Mouse (Mus musculus): ENCODE results near the gene Plpp3. TPM values are rescaled to one million over a fixed set of nuclear protein-coding genes. Genes with fewer than 3 reads are reported as not detected.

Plpp3 gene
- polyA plus RNA-seq, 1 experiment = 58.9 TPM

DNA sequence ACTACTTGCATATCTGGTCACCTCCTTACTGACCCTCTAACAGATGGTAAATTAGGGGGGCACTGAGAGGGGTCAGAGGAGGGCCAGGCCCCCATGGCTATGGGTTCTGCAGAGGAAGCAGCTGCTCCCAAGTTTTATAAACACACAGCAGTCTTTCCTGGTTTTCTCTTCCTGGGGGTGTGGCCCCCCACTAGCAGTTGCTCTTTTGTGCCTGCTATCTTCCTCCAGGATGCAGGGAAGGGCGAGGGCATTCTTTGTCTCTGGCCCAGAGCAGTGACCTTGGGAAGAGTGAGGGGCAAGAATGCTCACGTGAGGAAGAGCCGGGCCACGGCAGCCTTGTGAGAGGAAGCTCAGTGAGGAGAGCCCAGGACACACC lies 66.8 kb downstream of the Plpp3 start:
- no peak for TF ChIP-seq CTCF (IDR thresholded peaks at IDR 0.05; ENCODE audit: borderline replicate concordance, extremely low read depth, insufficient read depth, insufficient read length)
- TF ChIP-seq POLR2A (IDR thresholded peaks at IDR 0.05; ENCODE audit: borderline replicate concordance, extremely low read depth, insufficient read depth, insufficient read length, poor library complexity, severe bottlenecking) = no peak
- DNase-seq (ENCODE audit: low read depth) = no peak

DNA sequence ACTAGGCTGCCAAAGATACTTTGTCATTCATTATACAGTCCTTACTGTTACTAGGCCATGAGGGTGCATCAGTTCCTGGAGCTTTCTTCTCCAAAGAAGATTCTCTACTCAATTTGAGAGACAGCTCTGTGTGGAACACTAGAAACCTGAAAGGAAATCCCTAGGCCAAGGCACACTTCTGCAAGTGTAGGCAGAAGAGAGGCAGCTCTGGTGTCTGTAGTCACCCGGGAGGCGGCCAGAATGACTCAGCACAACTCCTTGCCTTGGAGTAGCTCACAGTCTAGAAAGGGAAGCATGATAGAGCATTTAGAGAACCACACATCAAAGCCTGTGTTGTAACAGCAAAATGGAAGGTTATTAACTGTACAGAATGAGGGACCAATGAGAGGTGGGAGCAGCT lies 68.4 kb downstream of the Plpp3 start:
- DNase-seq (ENCODE audit: low read depth) = peak; percentile 50

DNA sequence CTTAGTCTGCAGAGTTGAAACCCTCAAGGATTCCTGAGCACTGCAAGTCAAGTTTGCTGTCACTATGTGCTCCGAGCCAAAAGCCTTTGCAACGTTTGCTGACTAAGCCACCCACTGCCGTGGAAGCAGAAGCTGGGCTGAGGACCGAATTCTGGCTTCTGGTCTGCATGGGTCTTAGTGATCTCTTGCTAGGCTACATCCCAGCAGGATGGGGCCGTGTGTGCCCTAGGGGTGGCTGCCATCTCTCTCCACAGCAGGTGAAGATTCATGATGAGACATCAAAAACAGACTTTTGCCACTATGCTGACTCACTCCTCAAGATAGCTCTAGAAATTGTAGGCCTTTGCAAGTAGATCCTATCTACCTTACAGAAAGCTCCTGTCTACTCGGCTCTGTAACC lies 69.2 kb downstream of the Plpp3 start:
- DNase-seq (ENCODE audit: low read depth) = no peak
- TF ChIP-seq POLR2A (IDR thresholded peaks at IDR 0.05; ENCODE audit: borderline replicate concordance, extremely low read depth, insufficient read depth, insufficient read length, poor library complexity, severe bottlenecking) = no peak
- TF ChIP-seq CTCF (IDR thresholded peaks at IDR 0.05; ENCODE audit: borderline replicate concordance, extremely low read depth, insufficient read depth, insufficient read length) = no peak

More for the DNA sequence above, 68.4 kb downstream of the Plpp3 start:
- no peak for TF ChIP-seq POLR2A (IDR thresholded peaks at IDR 0.05; ENCODE audit: borderline replicate concordance, extremely low read depth, insufficient read depth, insufficient read length, poor library complexity, severe bottlenecking)

DNA sequence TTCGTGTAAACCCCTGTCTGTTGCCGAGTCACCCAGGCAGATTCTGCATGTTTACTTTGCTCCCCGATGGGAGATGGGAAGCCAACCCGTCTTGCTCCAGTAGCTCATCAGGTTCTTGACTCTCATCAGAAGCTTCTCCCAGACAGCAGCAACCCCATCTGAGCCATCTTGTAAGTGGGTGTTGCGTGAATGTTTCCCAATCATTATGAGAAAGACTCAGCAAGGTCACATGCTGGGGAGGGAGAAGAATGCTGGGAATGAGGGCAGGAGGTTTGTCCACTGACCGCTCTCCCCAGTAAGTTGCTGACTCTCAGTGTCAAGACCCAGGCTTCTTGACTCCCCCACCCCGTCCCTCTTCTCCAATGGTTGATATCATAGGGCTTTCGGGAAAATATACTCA lies 73.0 kb downstream of the Plpp3 start:
- DNase-seq (ENCODE audit: low read depth) = no peak
- TF ChIP-seq CTCF (IDR thresholded peaks at IDR 0.05; ENCODE audit: borderline replicate concordance, extremely low read depth, insufficient read depth, insufficient read length) (no peak), POLR2A (IDR thresholded peaks at IDR 0.05; ENCODE audit: borderline replicate concordance, extremely low read depth, insufficient read depth, insufficient read length, poor library complexity, severe bottlenecking) (no peak)

DNA sequence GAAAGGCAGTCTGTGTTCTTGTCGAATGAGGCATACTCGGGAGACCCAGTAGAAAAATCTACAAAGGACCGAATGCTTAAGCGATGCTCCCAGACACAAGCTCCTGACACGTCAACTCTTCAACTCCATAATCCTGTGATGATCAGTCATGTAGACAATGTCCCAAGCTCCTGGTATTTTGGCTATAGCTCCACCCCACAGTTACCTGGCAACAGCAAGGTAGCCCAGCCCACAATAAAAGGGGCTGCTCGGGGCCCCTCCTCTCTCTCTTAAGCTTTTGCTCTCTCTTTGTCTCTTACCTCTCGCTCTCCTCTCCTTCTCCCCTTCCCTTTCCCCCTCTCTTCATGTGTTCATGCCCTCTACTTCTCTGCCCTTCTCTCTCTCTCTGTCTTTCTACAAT lies 83.1 kb downstream of the Plpp3 start:
- no peak for DNase-seq (ENCODE audit: low read depth)
- no peak for TF ChIP-seq POLR2A (IDR thresholded peaks at IDR 0.05; ENCODE audit: borderline replicate concordance, extremely low read depth, insufficient read depth, insufficient read length, poor library complexity, severe bottlenecking)
- TF ChIP-seq CTCF (IDR thresholded peaks at IDR 0.05; ENCODE audit: borderline replicate concordance, extremely low read depth, insufficient read depth, insufficient read length) = no peak

DNA sequence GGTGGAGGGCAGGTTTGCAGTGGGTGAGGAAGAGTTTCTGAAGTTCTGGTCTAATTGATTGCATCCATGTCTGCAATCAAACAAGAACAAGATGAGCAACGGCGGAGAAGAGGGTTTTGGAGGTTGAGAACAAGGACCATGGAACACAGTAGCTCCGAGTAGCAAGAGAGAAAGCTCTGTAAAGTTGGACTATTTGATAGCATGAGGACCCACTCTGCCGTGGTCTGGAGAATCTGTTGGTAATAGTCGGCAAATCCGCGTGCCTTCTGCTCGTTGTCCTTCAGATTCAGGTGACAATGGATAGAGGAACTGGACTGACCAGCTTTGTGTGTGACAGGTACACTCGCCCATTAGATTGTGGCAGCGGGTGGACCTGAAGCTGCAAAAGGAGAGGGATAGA lies 87.8 kb downstream of the Plpp3 start:
- TF ChIP-seq CTCF (IDR thresholded peaks at IDR 0.05; ENCODE audit: borderline replicate concordance, extremely low read depth, insufficient read depth, insufficient read length) (no peak), POLR2A (IDR thresholded peaks at IDR 0.05; ENCODE audit: borderline replicate concordance, extremely low read depth, insufficient read depth, insufficient read length, poor library complexity, severe bottlenecking) (no peak)

DNA sequence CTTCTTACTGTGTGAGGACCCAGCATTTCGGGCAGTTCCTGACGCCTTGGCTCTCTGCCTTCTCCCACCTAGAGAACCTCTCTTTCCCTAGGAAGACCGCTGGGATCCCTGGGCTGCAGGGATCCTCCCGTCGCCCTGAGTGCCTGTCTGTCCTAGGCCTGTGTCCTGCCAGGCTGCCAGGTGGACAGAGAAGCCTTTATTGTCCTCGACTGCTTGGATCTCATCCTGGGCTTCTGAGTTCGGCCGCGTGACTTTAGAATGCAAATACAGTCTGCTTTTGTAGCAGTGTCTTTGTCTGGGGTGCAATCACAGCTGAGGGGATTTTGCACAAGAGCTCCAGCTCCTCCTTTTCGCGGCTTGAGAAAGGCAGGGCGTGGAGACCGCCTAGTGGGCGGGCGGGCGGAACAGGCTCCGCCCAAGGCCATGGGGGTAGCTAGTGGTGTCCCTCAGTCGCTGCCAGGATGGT lies 88.4 kb downstream of the Plpp3 start:
- TF ChIP-seq POLR2A (IDR thresholded peaks at IDR 0.05; ENCODE audit: borderline replicate concordance, extremely low read depth, insufficient read depth, insufficient read length, poor library complexity, severe bottlenecking) = no peak
- TF ChIP-seq CTCF (IDR thresholded peaks at IDR 0.05; ENCODE audit: borderline replicate concordance, extremely low read depth, insufficient read depth, insufficient read length) = no peak
- DNase-seq (ENCODE audit: low read depth) = peak; percentile 94

More for the DNA sequence above, 87.8 kb downstream of the Plpp3 start:
- DNase-seq (ENCODE audit: low read depth) = no peak

DNA sequence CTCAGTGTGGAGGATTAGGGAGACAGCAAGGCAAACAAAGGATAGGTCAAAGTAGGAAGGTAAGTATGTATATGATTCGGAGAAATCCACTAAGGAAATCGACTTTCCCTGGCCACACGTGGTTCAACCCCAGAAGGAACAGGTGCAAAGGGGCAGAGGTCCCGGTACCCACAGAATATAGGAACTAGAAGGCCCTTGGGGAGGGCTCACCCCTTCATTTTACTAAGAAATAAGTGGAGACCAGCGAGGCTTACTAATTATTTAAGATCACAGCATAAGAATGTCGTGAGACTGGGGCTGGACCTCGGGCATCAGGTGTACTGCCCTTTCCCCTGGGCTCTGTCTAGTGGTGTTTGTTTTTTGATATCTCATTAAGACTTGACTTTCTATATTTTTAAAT lies 89.2 kb downstream of the Plpp3 start:
- no peak for TF ChIP-seq CTCF (IDR thresholded peaks at IDR 0.05; ENCODE audit: borderline replicate concordance, extremely low read depth, insufficient read depth, insufficient read length)
- TF ChIP-seq POLR2A (IDR thresholded peaks at IDR 0.05; ENCODE audit: borderline replicate concordance, extremely low read depth, insufficient read depth, insufficient read length, poor library complexity, severe bottlenecking) = no peak

DNA sequence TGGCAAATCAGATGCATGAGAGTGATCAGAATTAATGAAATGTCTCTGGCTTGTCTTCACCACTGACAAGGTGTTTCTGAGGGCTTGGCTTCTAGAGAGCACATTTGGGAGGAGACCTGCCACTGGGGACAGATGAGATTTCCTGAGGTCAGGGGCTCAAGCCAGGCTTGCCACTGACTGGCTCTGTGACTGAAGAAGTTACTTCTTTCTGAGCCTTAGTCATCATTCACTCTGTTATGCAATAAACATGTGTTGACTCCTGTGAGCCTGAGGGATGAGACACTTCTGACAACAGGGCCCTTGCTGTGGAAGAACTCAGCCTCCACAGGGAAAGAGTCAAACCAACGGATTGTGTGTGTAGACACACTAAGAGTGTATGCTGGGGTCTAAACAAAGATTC lies 91.0 kb downstream of the Plpp3 start:
- DNase-seq (ENCODE audit: low read depth) = no peak
- TF ChIP-seq CTCF (IDR thresholded peaks at IDR 0.05; ENCODE audit: borderline replicate concordance, extremely low read depth, insufficient read depth, insufficient read length) = no peak
- no peak for TF ChIP-seq POLR2A (IDR thresholded peaks at IDR 0.05; ENCODE audit: borderline replicate concordance, extremely low read depth, insufficient read depth, insufficient read length, poor library complexity, severe bottlenecking)

More for the DNA sequence above, 89.2 kb downstream of the Plpp3 start:
- DNase-seq (ENCODE audit: low read depth) = no peak

DNA sequence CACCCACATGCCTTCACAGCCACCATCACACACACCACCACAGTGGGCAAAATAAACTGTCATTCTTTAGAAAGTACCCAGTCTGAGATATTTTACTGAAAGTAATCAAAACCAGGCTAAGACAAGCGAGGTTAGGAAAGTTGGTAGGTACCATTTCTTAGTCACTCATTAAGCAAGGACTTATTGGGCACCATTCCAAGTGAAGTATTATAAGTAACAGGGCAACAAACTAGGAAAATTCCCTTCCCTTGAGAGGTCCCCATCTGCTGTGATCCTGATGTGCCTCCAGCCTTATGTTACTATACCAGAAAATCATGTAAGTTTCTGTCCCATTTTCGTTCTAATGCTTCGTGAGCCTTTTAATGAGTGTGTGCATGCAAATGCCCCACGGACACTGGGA lies 92.1 kb downstream of the Plpp3 start:
- no peak for TF ChIP-seq CTCF (IDR thresholded peaks at IDR 0.05; ENCODE audit: borderline replicate concordance, extremely low read depth, insufficient read depth, insufficient read length)
- no peak for TF ChIP-seq POLR2A (IDR thresholded peaks at IDR 0.05; ENCODE audit: borderline replicate concordance, extremely low read depth, insufficient read depth, insufficient read length, poor library complexity, severe bottlenecking)
- DNase-seq (ENCODE audit: low read depth) = no peak

DNA sequence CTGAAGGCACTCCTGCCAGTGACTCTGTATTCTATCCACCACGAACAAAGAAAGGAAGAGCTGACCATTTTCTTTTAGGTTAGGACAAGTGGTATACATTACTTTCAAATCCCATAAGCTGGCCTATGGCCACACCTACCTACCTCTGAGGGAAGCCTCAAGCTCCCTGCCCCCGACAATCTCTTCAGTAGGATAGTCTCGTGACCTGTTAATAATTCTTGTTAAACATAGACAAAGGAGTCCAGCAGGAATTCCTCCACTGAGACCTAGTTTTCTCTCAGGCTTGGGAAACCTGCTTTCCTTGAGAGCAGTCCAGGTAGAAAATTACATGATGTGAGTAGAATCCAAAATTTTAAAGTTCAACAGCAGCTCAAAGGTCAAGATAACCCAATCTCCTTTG lies 93.8 kb downstream of the Plpp3 start:
- no peak for TF ChIP-seq CTCF (IDR thresholded peaks at IDR 0.05; ENCODE audit: borderline replicate concordance, extremely low read depth, insufficient read depth, insufficient read length)
- TF ChIP-seq POLR2A (IDR thresholded peaks at IDR 0.05; ENCODE audit: borderline replicate concordance, extremely low read depth, insufficient read depth, insufficient read length, poor library complexity, severe bottlenecking) = no peak
- no peak for DNase-seq (ENCODE audit: low read depth)

DNA sequence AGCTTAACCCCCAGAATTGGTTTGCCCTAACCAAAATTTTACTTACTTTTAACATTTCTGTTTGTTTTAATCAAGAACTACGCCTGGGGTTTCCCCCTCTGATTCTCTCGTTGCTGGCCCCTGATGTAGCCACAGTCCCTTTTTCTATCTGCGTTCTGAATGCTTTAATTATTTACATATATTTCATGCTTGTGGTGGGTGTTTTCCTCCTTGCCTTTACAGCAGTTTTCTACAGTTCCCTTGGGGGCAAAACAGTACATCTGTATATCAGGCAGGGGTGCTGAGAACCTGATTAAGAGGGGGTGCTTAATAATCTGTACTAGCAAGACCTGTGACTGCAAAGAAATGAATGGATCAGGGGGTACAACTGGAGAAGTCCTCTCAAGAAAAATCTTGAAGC lies 94.9 kb downstream of the Plpp3 start:
- TF ChIP-seq POLR2A (IDR thresholded peaks at IDR 0.05; ENCODE audit: borderline replicate concordance, extremely low read depth, insufficient read depth, insufficient read length, poor library complexity, severe bottlenecking) = no peak
- TF ChIP-seq CTCF (IDR thresholded peaks at IDR 0.05; ENCODE audit: borderline replicate concordance, extremely low read depth, insufficient read depth, insufficient read length) = no peak
- DNase-seq (ENCODE audit: low read depth) = no peak

Measured in brain, embryonic 14.5 days (tissue).